Mouse (Mus musculus) midbrain, embryonic 11.5 days (tissue): ENCODE results near the gene Gm30191. TPM values are rescaled to one million over a fixed set of nuclear protein-coding genes. Genes with fewer than 3 reads are reported as not detected.

Experiments
- ATAC-seq: fragments of 200-750 bp; cut with Nextera tagmentation; 2 replicates; pipeline ENCODE4 v1.8.0; 2017; ENCODE audit warnings: moderate TSS enrichment, moderate library complexity; ENCODE audit not compliant: low FRiP score
- DNase-seq: peaks from one replicate; pipeline ENCODE4 v3.0.0; 2015; ENCODE audit warnings: low spot score; ENCODE audit errors: missing footprints
- H3K27ac ChIP-seq: fragments of 300-500 bp; sonication (generic); 2 replicates; pipeline ENCODE4 v1.5.1; 2014; ENCODE audit warnings: low read depth, low read length
- H3K27me3 ChIP-seq: fragments of 300-500 bp; sonication (generic); 2 replicates; pipeline ENCODE4 v1.6.1; 2014; ENCODE audit warnings: mild to moderate bottlenecking, low read length, moderate library complexity, mixed read lengths; ENCODE audit not compliant: control insufficient read depth, insufficient read depth
- H3K36me3 ChIP-seq: fragments of 300-500 bp; sonication (generic); 2 replicates; pipeline ENCODE4 v1.6.1; 2014; ENCODE audit warnings: mild to moderate bottlenecking, low read length, moderate library complexity, mixed read lengths; ENCODE audit not compliant: control insufficient read depth, insufficient read depth
- H3K4me1 ChIP-seq: fragments of 300-500 bp; sonication (generic); 2 replicates; pipeline ENCODE4 v1.6.1; 2014; ENCODE audit warnings: low read length; ENCODE audit not compliant: control insufficient read depth, insufficient read depth
- H3K4me2 ChIP-seq: fragments of 300-500 bp; sonication (generic); 2 replicates; pipeline ENCODE4 v1.6.1; 2014; ENCODE audit warnings: mild to moderate bottlenecking, moderate library complexity
- H3K4me3 ChIP-seq: fragments of 300-500 bp; sonication (generic); 2 replicates; pipeline ENCODE4 v1.5.1; 2014; ENCODE audit warnings: low read depth, low read length
- H3K9ac ChIP-seq: fragments of 300-500 bp; sonication (generic); 2 replicates; pipeline ENCODE4 v1.6.1; 2014; ENCODE audit warnings: low read length
- H3K9me3 ChIP-seq: fragments of 300-500 bp; sonication (generic); 2 replicates; pipeline ENCODE4 v1.6.1; 2016; ENCODE audit warnings: low read length; ENCODE audit not compliant: control insufficient read depth
- WGBS: fragments of 180-500 bp; shearing (Covaris S2); extraction: QIAGEN DNeasy Blood & Tissue Kit; methylation state at CpG from one replicate; pipeline ENCODE4 v1.1.7; 2014; 5-methylcytosine and 5-hydroxymethylcytosine counted together
- polyA plus RNA-seq: library from polyadenylated mRNA; unstranded; fragments of >200 nt; fragmentation: Nextera tagmentation; extraction: Ambion mirVana; gene quantifications from 2 replicates; pipeline ENCODE4 v1.2.1, GENCODE M21; 2014

Gm30191 gene
- polyA plus RNA-seq = 0.22 TPM in 1 of 2 replicates, not detected in the other

GRCm38 (mm10) chr4:134246719-134247258, at the start of gene Gm30191:
TSS of gene Gm30191 (plus strand) at chr4:134246935.
- Histone ChIP-seq H3K9me3 (no peaks in the 10 kb centered on the region), H3K4me3 (peak within 1 kb of the TSS; percentile 89), H3K27ac (no peak within 1 kb of the TSS), H3K27me3 (peaks cover 32% of the 10 kb centered on the region), H3K9ac (peak within 1 kb of the TSS; percentile 39; the same call in 1 of the 2 replicates), H3K4me1 (peaks cover 34% of the 10 kb centered on the region), H3K4me2 (peak within 1 kb of the TSS; percentile 96), H3K36me3 (no peaks in the 10 kb centered on the region)
- WGBS = 69% methylated on average over 7 of the region's 7 CpGs
- ATAC-seq = no peak
- DNase-seq = no peak

GRCm38 (mm10) chr4:134199371-134199770, 47.4 kb upstream of the Gm30191 start:
- no peaks in the 10 kb centered on the region for H3K36me3 ChIP-seq
- H3K27ac ChIP-seq = no peak overlapping the region
- no peak for ATAC-seq
- no peak for DNase-seq
- no peaks in the 10 kb centered on the region for H3K4me1 ChIP-seq
- H3K9ac ChIP-seq = no peak overlapping the region
- H3K27me3 ChIP-seq = no peaks in the 10 kb centered on the region
- H3K9me3 ChIP-seq = no peaks in the 10 kb centered on the region
- WGBS = 79% methylated on average over 2 of the region's 2 CpGs
- no peak overlapping the region for H3K4me3 ChIP-seq
- H3K4me2 ChIP-seq = no peak overlapping the region

- no peak for DNase-seq
- Histone ChIP-seq H3K4me3 (no peak within 1 kb of the TSS), H3K4me1 (no peaks in the 10 kb centered on the region), H3K27me3 (no peaks in the 10 kb centered on the region), H3K9me3 (no peaks in the 10 kb centered on the region), H3K27ac (no peak within 1 kb of the TSS), H3K9ac (no peak within 1 kb of the TSS), H3K36me3 (no peaks in the 10 kb centered on the region), H3K4me2 (no peak within 1 kb of the TSS)
- 87% methylated on average over 4 of the region's 4 CpGs for WGBS
- no peak for ATAC-seq
These were observed 43.8 kb upstream of the Gm30191 start, which contains the start of gene Gm7534 for GRCm38 (mm10) chr4:134202904-134203303. TSS of gene Gm7534 (minus strand) at chr4:134203004.

- Histone ChIP-seq H3K4me2 (no peak overlapping the region), H3K4me1 (no peaks in the 10 kb centered on the region), H3K4me3 (no peak overlapping the region), H3K36me3 (no peaks in the 10 kb centered on the region), H3K9ac (no peak overlapping the region), H3K27me3 (no peaks in the 10 kb centered on the region), H3K9me3 (no peaks in the 10 kb centered on the region), H3K27ac (no peak overlapping the region)
- DNase-seq (no peak), ATAC-seq (no peak)
- 94% methylated on average over 17 of the region's 17 CpGs for WGBS
These were observed 43.3 kb upstream of the Gm30191 start for GRCm38 (mm10) chr4:134203340-134203896.

GRCm38 (mm10) chr4:134206488-134207053, 40.2 kb upstream of the Gm30191 start:
- no peak for DNase-seq

GRCm38 (mm10) chr4:134222793-134223600, 23.7 kb upstream of the Gm30191 start:
- no peak for ATAC-seq
- no peaks in the 10 kb centered on the region for H3K9me3 ChIP-seq
- H3K4me3 ChIP-seq = no peak overlapping the region
- H3K27ac ChIP-seq = no peak overlapping the region
- H3K4me1 ChIP-seq = no peaks in the 10 kb centered on the region
- no peak overlapping the region for H3K4me2 ChIP-seq
- no peaks in the 10 kb centered on the region for H3K27me3 ChIP-seq
- 70% methylated on average over 11 of the region's 11 CpGs for WGBS
- no peak overlapping the region for H3K9ac ChIP-seq
- no peaks in the 10 kb centered on the region for H3K36me3 ChIP-seq
- DNase-seq = no peak

More at GRCm38 (mm10) chr4:134206488-134207053, 40.2 kb upstream of the Gm30191 start:
- Histone ChIP-seq H3K36me3 (no peaks in the 10 kb centered on the region), H3K27me3 (no peaks in the 10 kb centered on the region), H3K27ac (no peak overlapping the region), H3K4me3 (no peak overlapping the region), H3K4me2 (no peak overlapping the region), H3K9ac (no peak overlapping the region), H3K9me3 (no peaks in the 10 kb centered on the region), H3K4me1 (no peaks in the 10 kb centered on the region)
- ATAC-seq = no peak
- 69% methylated on average over 6 of the region's 6 CpGs for WGBS

- no peaks in the 10 kb centered on the region for H3K27me3 ChIP-seq
- ATAC-seq = no peak
- H3K36me3 ChIP-seq = no peaks in the 10 kb centered on the region
- no peak within 1 kb of the TSS for H3K4me3 ChIP-seq
- 69% methylated on average over 8 of the region's 8 CpGs for WGBS
- no peak for DNase-seq
- H3K4me1 ChIP-seq = no peaks in the 10 kb centered on the region
- no peak within 1 kb of the TSS for H3K4me2 ChIP-seq
- H3K27ac ChIP-seq = no peak within 1 kb of the TSS
- H3K9me3 ChIP-seq = no peaks in the 10 kb centered on the region
- no peak within 1 kb of the TSS for H3K9ac ChIP-seq
These were observed 19.5 kb upstream of the Gm30191 start, which contains the start of gene Catsper4 for GRCm38 (mm10) chr4:134227194-134227593. TSS of gene Catsper4 (minus strand) at chr4:134227383.

GRCm38 (mm10) chr4:134230431-134230830, 16.3 kb upstream of the Gm30191 start:
- H3K36me3 ChIP-seq = no peaks in the 10 kb centered on the region
- H3K27ac ChIP-seq = no peak overlapping the region
- no peak for ATAC-seq
- no peaks in the 10 kb centered on the region for H3K27me3 ChIP-seq
- WGBS = 40% methylated on average over 8 of the region's 8 CpGs
- no peaks in the 10 kb centered on the region for H3K9me3 ChIP-seq
- H3K4me3 ChIP-seq = no peak overlapping the region
- H3K4me1 ChIP-seq = no peaks in the 10 kb centered on the region
- H3K9ac ChIP-seq = no peak overlapping the region
- no peak overlapping the region for H3K4me2 ChIP-seq
- no peak for DNase-seq

GRCm38 (mm10) chr4:134234876-134235275, 11.9 kb upstream of the Gm30191 start:
- ATAC-seq (no peak), DNase-seq (no peak)
- 81% methylated on average over 5 of the region's 5 CpGs for WGBS
- Histone ChIP-seq H3K4me2 (no peak overlapping the region), H3K27me3 (peaks cover 7% of the 10 kb centered on the region; the same call in 1 of the 2 replicates), H3K9me3 (no peaks in the 10 kb centered on the region), H3K27ac (no peak overlapping the region), H3K4me1 (no peaks in the 10 kb centered on the region), H3K4me3 (no peak overlapping the region), H3K36me3 (no peaks in the 10 kb centered on the region), H3K9ac (no peak overlapping the region)
